Mouse (Mus musculus) embryonic stem cell, embryonic (primary cell): ENCODE measurements at regions not wholly inside any gene's neighbourhood (a gene's known extent, or its start where the extent isn't known, plus 50 kb on each side); places are given as distances from the start of the nearest gene placed in this dataset.

ENCODE experiments used
- CTCF ChIA-PET, 4 experiments: fragments of 300-600 bp in 2 of 4; fragments of 350-600 bp in 2 of 4; sonication (Branson Sonifier 250); formaldehyde crosslinking; loops; one replicate each; lab custom pipeline; 2022; ENCODE audit warnings: inconsistent platforms in 2 of 4; lab: Charles Lee
- POLR2A ChIA-PET, 4 experiments: fragments of 300-600 bp in 2 of 4; fragments of 350-600 bp in 2 of 4; sonication (Branson Sonifier 250); formaldehyde crosslinking; loops; one replicate each; lab custom pipeline; 2022; ENCODE audit warnings: antibody characterized with exemption in 4 of 4, inconsistent platforms in 1 of 4; lab: Charles Lee

DNA sequence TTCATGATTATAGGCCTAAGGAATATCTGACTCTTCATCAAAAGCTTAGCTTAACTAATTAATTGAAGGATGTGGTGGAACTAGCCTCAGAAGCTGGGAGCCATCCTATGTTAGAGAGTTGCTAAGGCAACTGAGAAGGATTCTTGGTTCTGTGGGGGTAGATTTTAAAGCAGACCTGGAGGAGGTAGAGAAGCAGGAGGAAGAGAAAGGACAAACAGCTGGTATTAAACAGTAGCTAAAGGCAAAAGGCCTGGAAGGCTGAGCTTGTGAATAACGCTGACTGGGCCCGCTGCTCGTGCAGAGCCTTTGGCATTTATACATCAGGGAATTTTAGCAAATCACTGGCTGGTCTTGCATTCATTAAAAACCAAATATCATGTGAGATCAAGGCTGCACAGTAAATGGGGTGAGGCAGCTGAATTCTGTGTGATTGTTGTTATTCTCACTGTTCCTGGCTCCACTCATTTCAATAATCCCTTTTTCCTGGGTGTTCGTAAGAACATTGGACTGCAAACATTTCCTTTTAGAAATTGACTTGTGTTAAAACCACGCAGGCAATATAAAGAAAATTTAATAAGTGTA, 121.1 kb upstream of the B430305J03Rik start:
- CTCF ChIA-PET = no interaction called here
- POLR2A ChIA-PET = interaction anchor here in 1 of 4 experiments (1.0 kb wide), 1 partner anchor 123 kb away, joined by 3 read pairs; no protein-coding TSS in a partner anchor

GRCm38 (mm10) chr3:61478861-61479584, 113.3 kb upstream of the B430305J03Rik start:
- POLR2A ChIA-PET = interaction anchor here in 2 of 4 experiments (0.5 to 1.2 kb wide), 2 partner anchors 115 to 460 kb away, joined by 4 to 5 read pairs; no protein-coding TSS in a partner anchor
- CTCF ChIA-PET = no interaction called here

GRCm38 (mm10) chr3:61475018-61475417, 109.3 kb upstream of the B430305J03Rik start:
- ChIA-PET CTCF (interaction anchor here in 1 of 4 experiments (0.6 kb wide), 1 partner anchor 990 kb away, joined by 3 read pairs; no protein-coding TSS in a partner anchor), POLR2A (no interaction called here)

DNA sequence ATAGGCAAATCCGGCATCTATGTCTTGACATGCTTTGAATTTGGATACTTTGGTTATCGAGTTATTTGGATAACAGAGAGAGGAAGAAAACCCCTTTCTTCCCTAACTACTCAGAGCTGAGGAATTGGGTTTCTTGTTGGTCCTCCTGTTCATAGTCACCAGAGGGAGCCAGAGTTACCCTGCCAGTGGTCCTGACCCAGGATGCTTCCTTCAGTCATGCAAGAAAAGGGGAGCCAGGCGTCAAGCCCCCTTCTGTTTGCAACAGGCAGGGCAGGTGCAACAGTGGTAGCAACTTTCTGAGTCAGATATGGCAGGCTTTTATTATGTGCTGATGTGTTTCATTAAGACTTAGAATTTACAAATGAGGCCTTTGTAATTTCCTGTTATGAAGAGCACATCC, 101.4 kb upstream of the B430305J03Rik start:
- ChIA-PET POLR2A (interaction anchor here in 2 of 4 experiments (0.6 kb wide), 2 partner anchors 424 to 989 kb away, joined by 3 read pairs; no protein-coding TSS in a partner anchor), CTCF (interaction anchor here in 3 of 4 experiments (1.2 to 1.5 kb wide), 3 partner anchors 372 to 373 kb away, joined by 3 to 6 read pairs (median 5); no protein-coding TSS in a partner anchor)

DNA sequence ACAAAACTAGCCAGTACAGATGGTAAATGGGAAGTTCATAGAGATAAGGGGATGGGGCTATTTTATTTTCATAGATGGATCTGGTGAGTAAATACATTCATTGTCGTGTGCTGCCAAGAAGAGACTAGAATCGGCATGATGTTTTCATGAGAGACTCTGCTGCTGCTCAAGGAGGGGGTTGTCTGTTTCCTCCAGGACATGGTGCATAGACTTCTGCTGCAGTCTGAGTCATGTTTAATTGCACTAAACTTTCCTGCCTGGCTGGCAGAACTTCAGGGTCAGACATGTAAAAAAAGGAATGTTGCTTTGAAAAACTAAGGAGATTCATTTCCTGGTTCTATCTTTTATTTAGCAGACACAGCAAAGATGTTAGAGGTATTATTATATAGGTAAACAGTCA, 100.9 kb upstream of the B430305J03Rik start:
- POLR2A ChIA-PET = no interaction called here
- CTCF ChIA-PET = interaction anchor here in 3 of 4 experiments (1.2 to 1.5 kb wide), 3 partner anchors 373 to 374 kb away, joined by 3 to 6 read pairs (median 5); no protein-coding TSS in a partner anchor

DNA sequence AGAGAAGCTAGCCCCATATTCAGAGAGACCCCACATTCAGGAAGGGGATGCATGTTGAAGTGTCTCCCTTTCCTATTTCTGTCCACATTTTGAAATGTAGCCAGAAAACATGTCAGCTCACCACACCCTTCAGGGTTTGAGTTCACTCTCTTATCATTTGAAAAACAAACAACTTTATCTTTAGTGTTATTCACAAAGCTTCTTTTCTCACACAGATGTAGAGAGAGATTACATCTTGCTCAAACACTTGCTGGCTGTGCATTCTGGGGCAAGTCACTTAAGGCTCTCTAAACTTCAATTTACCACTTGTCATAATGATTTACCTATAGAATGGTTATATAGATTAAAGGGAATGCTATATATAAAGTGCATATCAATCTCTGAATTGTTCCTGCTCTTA, 94.3 kb upstream of the B430305J03Rik start:
- ChIA-PET CTCF (no interaction called here), POLR2A (interaction anchor here in 1 of 4 experiments (0.6 kb wide), 1 partner anchor 892 kb away, joined by 4 read pairs; no protein-coding TSS in a partner anchor)

DNA sequence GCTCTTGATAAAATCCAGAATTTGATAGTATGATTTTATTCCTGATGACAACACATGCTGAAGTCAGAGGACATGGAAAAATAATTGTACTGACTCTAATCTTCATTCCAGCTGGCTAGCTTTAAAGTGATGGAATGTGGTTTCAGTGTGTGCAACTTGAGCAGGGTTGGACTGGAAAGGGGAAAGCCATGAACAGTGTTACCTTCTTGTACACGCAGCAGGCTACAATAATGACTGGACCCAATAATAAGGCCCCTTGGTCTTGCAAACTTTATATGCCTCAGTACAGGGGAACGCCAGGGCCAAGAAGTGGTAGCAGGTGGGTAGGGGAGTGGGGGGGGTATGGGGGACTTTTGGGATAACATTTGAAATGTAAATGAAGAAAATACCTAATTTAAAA, 90.8 kb upstream of the B430305J03Rik start:
- POLR2A ChIA-PET = interaction anchor here in 1 of 4 experiments (0.6 kb wide), 1 partner anchor 1628 kb away, joined by 3 read pairs; no protein-coding TSS in a partner anchor
- CTCF ChIA-PET = interaction anchor here in 1 of 4 experiments (0.7 kb wide), 1 partner anchor 876 kb away, joined by 3 read pairs; no protein-coding TSS in a partner anchor

GRCm38 (mm10) chr3:61442000-61442739, 76.4 kb upstream of the B430305J03Rik start:
- CTCF ChIA-PET = no interaction called here
- POLR2A ChIA-PET = interaction anchor here in 2 of 4 experiments (1.0 to 1.3 kb wide), 2 partner anchors 67 to 78 kb away, joined by 3 read pairs; no protein-coding TSS in a partner anchor

DNA sequence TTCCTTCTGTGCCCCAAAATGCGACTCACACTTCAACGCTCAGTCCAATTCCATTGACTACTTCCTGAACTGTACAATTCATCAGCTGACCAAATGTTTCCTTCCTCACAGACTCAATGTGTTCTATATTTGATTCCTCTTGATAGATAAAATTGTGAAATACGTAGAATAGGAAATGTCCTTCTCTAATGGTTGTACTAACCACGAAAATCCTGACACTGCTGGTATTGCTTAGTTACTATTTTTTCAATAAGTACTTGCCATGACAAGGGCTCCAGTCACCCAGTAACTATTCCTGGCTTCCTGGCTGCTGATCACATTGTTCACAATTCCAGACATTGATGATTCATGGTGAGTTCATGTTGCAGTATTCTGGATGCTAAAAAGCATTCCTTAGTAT, 75.7 kb upstream of the B430305J03Rik start:
- CTCF ChIA-PET = no interaction called here
- POLR2A ChIA-PET = interaction anchor here in 1 of 4 experiments (1.3 kb wide), 1 partner anchor 66 kb away, joined by 3 read pairs; no protein-coding TSS in a partner anchor

DNA sequence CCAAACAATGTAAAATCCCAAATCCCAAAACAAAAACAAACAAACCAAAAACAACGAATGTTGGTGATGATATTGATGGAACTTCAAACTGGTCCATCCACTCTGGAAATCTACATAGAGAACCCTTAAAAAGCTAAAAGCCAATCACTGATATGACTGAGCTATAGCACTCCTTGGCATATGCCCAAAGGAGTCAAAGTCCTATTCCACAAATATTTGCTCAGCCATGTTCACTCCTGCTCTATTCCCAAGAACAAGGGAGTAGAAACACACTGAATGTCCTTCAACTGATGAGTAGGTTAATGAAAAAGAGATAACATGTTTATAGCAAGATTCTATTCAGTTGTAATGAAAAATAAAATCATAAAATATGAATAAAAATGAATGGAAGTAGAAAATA, 63.0 kb upstream of the B430305J03Rik start:
- POLR2A ChIA-PET = interaction anchor here in 1 of 4 experiments (1.7 kb wide), 1 partner anchor 65 kb away, joined by 3 read pairs; no protein-coding TSS in a partner anchor
- CTCF ChIA-PET = no interaction called here

GRCm38 (mm10) chr3:61423945-61424344, 58.2 kb upstream of the B430305J03Rik start:
- ChIA-PET CTCF (no interaction called here), POLR2A (no interaction called here)

DNA sequence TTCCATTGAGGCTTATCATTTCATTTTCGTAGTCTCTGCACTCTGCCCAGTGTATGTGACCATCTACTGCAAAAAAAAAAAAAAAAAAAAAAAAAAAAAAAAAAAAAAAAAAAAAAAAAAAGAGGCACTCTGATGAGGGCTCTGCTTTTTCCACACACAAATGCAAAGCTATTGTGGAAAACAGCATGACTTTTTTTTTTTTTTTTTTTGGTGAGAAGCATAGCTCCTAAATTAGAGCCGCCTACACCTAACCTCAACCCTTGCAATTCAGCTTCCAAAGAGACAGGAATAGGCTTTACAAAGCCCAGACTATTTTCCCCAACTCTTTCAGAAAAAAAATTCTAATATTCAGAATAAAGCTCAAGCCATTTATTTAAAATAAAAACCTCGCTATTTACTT, 54.0 kb upstream of the B430305J03Rik start:
- ChIA-PET POLR2A (interaction anchor here in 1 of 4 experiments (0.6 kb wide), 1 partner anchor 141 kb away, joined by 3 read pairs; no protein-coding TSS in a partner anchor), CTCF (no interaction called here)

DNA sequence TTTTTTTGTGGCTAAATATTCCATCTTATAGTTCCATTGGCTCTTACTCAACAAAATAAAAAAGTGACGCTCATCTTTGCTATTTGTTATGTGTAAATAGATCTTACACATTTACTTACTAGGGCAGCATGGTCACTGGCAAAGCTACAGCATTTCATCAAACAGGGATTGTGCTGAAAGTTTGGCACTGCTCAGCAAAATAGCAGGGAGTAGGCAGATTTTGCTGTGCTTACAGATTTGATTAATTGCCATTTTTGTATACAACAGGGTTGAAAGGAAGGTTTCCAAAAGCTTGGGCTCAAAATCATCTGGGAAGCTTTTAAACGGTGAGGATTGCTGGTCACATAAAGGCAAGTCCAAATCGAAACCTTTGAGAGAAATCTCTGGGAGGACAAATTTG, 52.3 kb upstream of the B430305J03Rik start:
- CTCF ChIA-PET = no interaction called here
- POLR2A ChIA-PET = no interaction called here
